Mouse (Mus musculus) limb, embryonic 13.5 days (tissue): Measurements from ENCODE around the gene Pidd1. TPM values are rescaled to one million over a fixed set of nuclear protein-coding genes. Genes with fewer than 3 reads are reported as not detected.

Experiments used
- ATAC-seq: fragments of 200-750 bp; cut with Nextera tagmentation; 2 replicates; pipeline ENCODE4 v1.8.0; 2017; ENCODE audit warnings: low read depth, moderate number of reproducible peaks, moderate TSS enrichment; ENCODE audit not compliant: low FRiP score
- H3K27ac ChIP-seq: fragments of 300-500 bp; sonication (generic); 2 replicates; pipeline ENCODE4 v1.5.1; 2015; ENCODE audit warnings: inconsistent platforms, mild to moderate bottlenecking, moderate library complexity
- H3K27me3 ChIP-seq: fragments of 300-500 bp; sonication (generic); 2 replicates; pipeline ENCODE4 v1.6.1; 2015; ENCODE audit warnings: mild to moderate bottlenecking, inconsistent platforms
- H3K36me3 ChIP-seq: fragments of 300-500 bp; sonication (generic); 2 replicates; pipeline ENCODE4 v1.6.1; 2015; ENCODE audit warnings: inconsistent platforms, mild to moderate bottlenecking, moderate library complexity
- H3K4me1 ChIP-seq: fragments of 300-500 bp; sonication (generic); 2 replicates; pipeline ENCODE4 v1.6.1; 2015; ENCODE audit warnings: inconsistent platforms
- H3K4me2 ChIP-seq: fragments of 300-500 bp; sonication (generic); replicated peaks from 2 replicates; pipeline ENCODE4 v1.6.1; 2015; ENCODE audit warnings: inconsistent platforms, mild to moderate bottlenecking, moderate library complexity
- H3K4me3 ChIP-seq: fragments of 300-500 bp; sonication (generic); 2 replicates; pipeline ENCODE4 v1.5.1; 2015; ENCODE audit warnings: moderate library complexity, mild to moderate bottlenecking, inconsistent platforms
- H3K9ac ChIP-seq: fragments of 300-500 bp; sonication (generic); 2 replicates; pipeline ENCODE4 v1.6.1; 2015; ENCODE audit warnings: mild to moderate bottlenecking, inconsistent platforms
- H3K9me3 ChIP-seq: fragments of 300-500 bp; sonication (generic); 2 replicates; pipeline ENCODE4 v1.6.1; 2016; ENCODE audit warnings: inconsistent platforms
- WGBS: fragments of 180-500 bp; shearing (Covaris S2); methylation state at CpG from one replicate; pipeline ENCODE4 v1.1.7; 2015; 5-methylcytosine and 5-hydroxymethylcytosine counted together
- polyA plus RNA-seq: library from polyadenylated mRNA; unstranded; fragments of >200 nt; fragmentation: Nextera tagmentation; extraction: Ambion mirVana; gene quantifications from 2 replicates; pipeline ENCODE4 v1.2.1, GENCODE M21; 2015

Pidd1 gene
- polyA plus RNA-seq, 1 experiment from 2014 or later, result 11.7 TPM

DNA sequence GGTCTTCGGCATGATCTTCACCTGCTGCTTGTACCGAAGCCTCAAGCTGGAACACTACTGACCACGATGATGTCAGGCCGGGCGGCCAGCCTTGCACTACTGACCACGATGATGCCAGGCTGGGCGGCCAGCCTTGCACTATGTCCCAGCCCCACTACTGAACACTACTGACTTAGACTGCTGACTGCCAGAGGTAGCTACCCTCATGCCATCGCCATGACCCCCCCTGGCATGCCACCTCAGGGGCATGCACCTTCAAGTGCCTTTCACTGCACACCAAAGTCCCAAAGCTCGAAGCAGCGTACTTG, 26.8 kb upstream of the Pidd1 start:
- Histone ChIP-seq H3K9me3 (no peaks in the 10 kb centered on the region), H3K36me3 (peaks cover 38% of the 10 kb centered on the region), H3K4me3 (no peak overlapping the region), H3K4me1 (peaks cover 50% of the 10 kb centered on the region), H3K27me3 (peaks cover 8% of the 10 kb centered on the region), H3K9ac (no peak overlapping the region), H3K4me2 (no peak overlapping the region), H3K27ac (no peak overlapping the region)
- ATAC-seq, result no peak
- 93% methylated on average over 10 of the region's 10 CpGs for WGBS

DNA sequence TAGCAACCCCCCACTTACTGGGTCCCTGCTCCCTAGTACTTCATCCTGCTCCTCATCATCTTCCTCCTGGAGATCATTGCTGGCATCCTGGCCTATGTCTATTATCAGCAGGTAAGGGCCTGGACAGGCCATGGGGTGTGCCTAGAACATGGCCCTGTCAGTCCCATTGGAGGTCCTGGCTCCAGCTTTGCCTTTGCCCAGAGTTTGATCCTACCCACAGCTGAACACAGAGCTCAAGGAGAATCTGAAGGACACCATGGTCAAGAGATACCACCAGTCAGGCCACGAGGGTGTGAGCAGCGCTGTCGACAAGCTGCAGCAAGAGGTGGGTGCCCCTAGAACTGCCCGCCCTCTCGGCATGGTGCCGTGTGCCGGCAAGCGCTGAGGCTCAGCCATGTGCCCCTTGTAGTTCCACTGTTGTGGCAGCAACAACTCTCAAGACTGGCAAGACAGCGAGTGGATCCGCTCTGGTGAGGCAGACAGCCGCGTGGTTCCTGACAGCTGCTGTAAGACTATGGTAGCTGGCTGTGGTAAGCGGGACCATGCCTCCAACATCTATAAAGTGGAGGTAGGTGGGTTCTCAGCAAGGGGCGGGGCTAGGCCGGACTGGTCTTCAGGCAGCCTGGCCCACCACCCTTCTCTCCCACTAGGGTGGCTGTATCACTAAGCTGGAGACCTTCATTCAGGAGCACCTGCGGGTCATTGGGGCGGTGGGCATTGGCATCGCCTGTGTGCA, 26.2 kb upstream of the Pidd1 start:
- H3K27ac ChIP-seq, result no peak overlapping the region
- no peaks in the 10 kb centered on the region for H3K9me3 ChIP-seq
- H3K4me3 ChIP-seq, result no peak overlapping the region
- H3K27me3 ChIP-seq, result peaks cover 14% of the 10 kb centered on the region
- no peak for ATAC-seq
- H3K36me3 ChIP-seq, result peaks cover 38% of the 10 kb centered on the region
- peaks cover 54% of the 10 kb centered on the region for H3K4me1 ChIP-seq
- peak overlapping the region; percentile 91; the same call in 1 of the 2 replicates for H3K4me2 ChIP-seq
- WGBS, result 89% methylated on average over 18 of the region's 18 CpGs
- H3K9ac ChIP-seq, result no peak overlapping the region

DNA sequence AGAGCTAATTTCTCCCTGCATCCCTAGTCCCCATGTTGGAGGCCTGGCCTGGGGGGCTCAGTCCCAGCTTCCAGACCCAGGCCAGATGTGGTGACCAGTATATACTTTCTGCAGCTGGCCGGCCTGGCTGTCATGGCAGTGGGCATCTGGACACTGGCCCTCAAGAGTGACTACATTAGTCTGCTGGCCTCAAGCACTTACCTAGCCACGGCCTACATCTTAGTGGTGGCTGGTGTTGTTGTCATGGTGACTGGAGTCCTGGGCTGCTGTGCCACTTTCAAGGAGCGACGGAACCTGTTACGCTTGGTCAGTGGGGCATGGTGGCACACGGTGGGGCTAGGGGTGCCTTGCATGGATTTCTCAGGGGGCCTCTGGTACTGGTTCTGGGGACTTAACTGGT, 25.5 kb upstream of the Pidd1 start:
- no peak for ATAC-seq
- H3K27ac ChIP-seq, result peak overlapping the region; percentile 81
- H3K4me1 ChIP-seq, result peaks cover 59% of the 10 kb centered on the region
- H3K4me2 ChIP-seq, result peak overlapping the region; percentile 91
- H3K4me3 ChIP-seq, result peak overlapping the region; percentile 83
- peak overlapping the region; percentile 86 for H3K9ac ChIP-seq
- peaks cover 38% of the 10 kb centered on the region for H3K36me3 ChIP-seq
- H3K27me3 ChIP-seq, result peaks cover 21% of the 10 kb centered on the region
- whole genome bisulfite sequencing, result 89% methylated on average over 6 of the region's 6 CpGs
- no peaks in the 10 kb centered on the region for H3K9me3 ChIP-seq

DNA sequence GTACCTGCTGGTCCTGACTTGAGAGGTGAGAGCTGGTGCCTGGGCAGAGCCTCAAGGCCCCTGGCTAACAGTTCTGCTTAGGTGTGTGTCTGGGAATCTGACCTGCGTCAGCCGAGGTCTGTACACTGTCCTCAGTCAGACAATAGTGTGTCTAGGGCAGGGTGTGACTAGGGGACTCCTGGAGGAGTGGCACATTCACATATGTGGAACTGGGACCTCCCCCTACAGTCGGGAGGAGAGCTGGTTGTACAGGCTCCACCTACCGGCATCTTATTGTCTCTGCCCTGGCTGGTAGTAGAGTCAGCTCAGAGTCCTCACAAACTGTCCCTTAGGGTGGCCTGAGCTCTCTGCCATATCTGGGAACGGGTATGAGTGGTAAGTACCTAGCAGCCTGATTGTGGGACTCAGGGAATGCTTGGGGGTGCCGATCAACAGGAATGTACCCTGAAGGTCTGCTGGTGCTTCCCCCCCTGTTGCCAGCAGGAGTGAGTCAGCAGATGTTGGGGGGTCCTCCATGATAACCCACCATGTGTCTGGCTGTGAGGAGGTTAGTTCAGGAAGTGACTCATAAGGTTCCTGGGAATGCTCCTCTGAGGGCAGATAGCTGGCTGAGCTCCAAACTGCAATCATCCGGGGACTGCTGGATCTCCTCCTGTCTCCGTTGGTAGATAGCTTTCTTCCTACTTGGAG, 24.8 kb upstream of the Pidd1 start:
- 14% methylated on average over 8 of the region's 8 CpGs for WGBS
- Histone ChIP-seq H3K27ac (peak overlapping the region; percentile 81), H3K9ac (peak overlapping the region; percentile 86), H3K9me3 (no peaks in the 10 kb centered on the region), H3K4me1 (peaks cover 58% of the 10 kb centered on the region), H3K27me3 (peaks cover 28% of the 10 kb centered on the region), H3K4me2 (peak overlapping the region; percentile 91), H3K4me3 (peak overlapping the region; percentile 83), H3K36me3 (peaks cover 38% of the 10 kb centered on the region)
- peak; percentile 60 for ATAC-seq

DNA sequence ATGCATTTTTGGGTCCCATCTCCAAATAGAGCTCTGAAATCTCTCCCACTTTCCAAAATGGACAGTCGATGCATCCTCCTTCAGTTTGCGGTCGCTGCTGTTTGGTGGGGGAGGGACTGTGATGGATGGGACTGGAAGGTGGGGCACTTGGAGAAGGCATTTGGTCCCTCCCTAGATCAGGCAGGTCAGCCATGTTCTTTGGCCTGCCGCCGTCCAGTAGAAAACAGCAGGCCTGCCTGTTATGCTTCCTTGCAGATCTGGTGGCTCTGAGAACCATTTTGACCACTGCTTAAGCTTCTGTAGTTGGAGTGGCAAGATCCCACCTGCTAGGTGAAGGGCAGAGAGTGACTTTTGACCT, 24.3 kb upstream of the Pidd1 start:
- H3K9ac ChIP-seq, result peak overlapping the region; percentile 86
- H3K4me1 ChIP-seq, result peaks cover 54% of the 10 kb centered on the region

DNA sequence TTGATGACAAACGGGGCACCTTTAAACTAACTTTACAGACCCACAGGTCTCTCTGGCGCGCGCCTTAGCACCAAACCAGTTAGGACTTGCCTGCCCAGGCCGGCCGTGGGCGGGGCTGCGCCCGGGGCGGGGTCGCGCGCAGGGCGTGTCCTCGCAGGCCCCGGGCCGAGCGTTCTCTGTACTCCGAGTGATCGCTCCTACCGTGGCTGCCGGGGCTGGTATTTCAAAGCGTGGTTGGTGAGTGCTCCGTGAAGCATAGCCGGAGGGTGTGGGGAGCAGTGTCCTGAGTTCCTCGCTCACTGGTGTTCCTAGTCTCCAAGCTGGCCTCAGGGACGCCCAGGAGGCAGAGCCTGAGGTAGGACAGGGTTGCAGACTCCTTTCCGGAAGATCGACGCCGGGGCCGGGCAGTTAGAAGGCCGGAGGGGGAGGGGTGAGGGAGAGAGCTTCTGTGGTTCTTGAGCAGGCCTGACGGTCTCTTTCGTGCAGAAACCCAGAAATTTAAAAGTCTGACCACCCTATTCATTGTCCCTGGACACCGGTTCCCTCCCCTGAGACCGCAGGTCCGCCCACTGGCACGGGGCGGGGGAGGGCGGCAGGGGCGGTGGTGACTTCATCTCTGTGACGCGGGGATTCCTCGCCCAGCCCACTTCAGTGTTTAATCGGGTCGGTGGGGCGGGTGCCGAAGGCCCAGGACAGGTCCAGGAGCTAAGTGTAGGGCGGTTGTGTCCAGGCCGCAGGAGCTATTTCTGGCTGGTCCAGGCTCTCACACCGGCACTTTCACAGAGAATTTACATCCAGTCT, 23.6 kb upstream of the Pidd1 start, which contains the start of gene Cd151:
Gene Cd151 (plus strand): TSS at position 163 of the 801 bp plus-strand sequence.
- H3K4me3 ChIP-seq, result peak within 1 kb of the TSS; percentile 83
- no peaks in the 10 kb centered on the region for H3K9me3 ChIP-seq
- H3K36me3 ChIP-seq, result peaks cover 33% of the 10 kb centered on the region
- under 1% methylated on average over 52 of the region's 52 CpGs for WGBS
- ATAC-seq, result peak; percentile 81
- H3K27ac ChIP-seq, result peak within 1 kb of the TSS; percentile 81
- H3K9ac ChIP-seq, result peak within 1 kb of the TSS; percentile 86
- peaks cover 56% of the 10 kb centered on the region for H3K4me1 ChIP-seq
- peaks cover 40% of the 10 kb centered on the region for H3K27me3 ChIP-seq
- H3K4me2 ChIP-seq, result peak within 1 kb of the TSS; percentile 91

More for the DNA sequence above, 24.3 kb upstream of the Pidd1 start:
- ATAC-seq, result no peak
- peak overlapping the region; percentile 81; the same call in 1 of the 2 replicates for H3K27ac ChIP-seq
- WGBS, result 14% methylated on average over 5 of the region's 5 CpGs
- peaks cover 33% of the 10 kb centered on the region for H3K27me3 ChIP-seq
- peak overlapping the region; percentile 83 for H3K4me3 ChIP-seq
- no peaks in the 10 kb centered on the region for H3K9me3 ChIP-seq
- H3K36me3 ChIP-seq, result peaks cover 38% of the 10 kb centered on the region
- peak overlapping the region; percentile 91 for H3K4me2 ChIP-seq

DNA sequence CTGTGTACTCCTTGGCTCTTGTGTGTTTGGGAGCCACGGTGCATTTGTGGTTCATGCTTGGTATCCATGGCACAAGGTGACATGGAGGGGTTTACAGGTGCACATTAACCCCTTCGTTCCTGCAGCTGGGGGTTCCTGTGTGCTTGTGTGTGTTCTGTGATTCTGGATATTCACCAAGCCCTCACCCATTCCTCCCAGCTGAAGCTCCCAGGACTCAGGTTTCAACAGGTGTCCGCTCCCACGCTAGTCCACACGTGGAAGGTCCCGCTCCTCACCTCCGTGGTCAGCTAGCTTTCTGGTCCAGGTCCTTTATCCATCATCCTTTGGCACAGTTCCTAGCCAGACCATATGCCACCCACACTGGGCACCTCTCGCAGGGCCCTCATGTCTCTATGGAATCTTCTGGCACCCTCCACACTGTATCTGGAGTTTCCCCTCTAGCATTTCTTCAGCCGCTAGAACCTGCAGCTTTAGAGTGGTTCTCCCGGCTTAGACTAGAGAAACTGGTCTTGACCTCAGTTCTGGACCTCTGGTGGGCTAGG, 22.9 kb upstream of the Pidd1 start:
- Histone ChIP-seq H3K9me3 (no peaks in the 10 kb centered on the region), H3K27ac (peak overlapping the region; percentile 81), H3K36me3 (peaks cover 26% of the 10 kb centered on the region), H3K4me2 (peak overlapping the region; percentile 91), H3K27me3 (peaks cover 48% of the 10 kb centered on the region), H3K4me3 (peak overlapping the region; percentile 83), H3K9ac (peak overlapping the region; percentile 86), H3K4me1 (peaks cover 63% of the 10 kb centered on the region)
- WGBS, result 56% methylated on average over 10 of the region's 10 CpGs
- ATAC-seq, result no peak

DNA sequence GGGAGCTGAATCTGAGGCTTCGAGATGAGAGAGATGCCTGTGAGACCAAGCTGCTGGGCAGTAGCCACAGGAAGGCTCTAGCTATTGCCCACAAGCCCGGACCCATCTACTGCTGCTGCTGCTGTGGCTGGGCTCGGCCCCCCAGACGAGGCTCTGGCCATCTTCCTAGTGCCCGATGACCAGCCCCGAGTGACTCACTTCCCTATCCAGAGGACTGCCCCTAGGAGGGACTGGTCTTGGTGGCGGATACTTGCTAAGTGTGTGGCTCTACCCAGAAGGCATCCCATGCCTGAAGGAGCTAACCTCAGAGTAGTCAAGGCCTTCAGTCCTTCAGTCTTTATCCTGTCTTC, 22.2 kb upstream of the Pidd1 start:
- Histone ChIP-seq H3K27me3 (peaks cover 54% of the 10 kb centered on the region), H3K4me2 (peak overlapping the region; percentile 60), H3K4me3 (0 out of 2 replicates have a peak overlapping the region, but pooled peaks have one; percentile 33), H3K9me3 (no peaks in the 10 kb centered on the region), H3K4me1 (peaks cover 66% of the 10 kb centered on the region), H3K9ac (peak overlapping the region; percentile 61), H3K36me3 (peaks cover 20% of the 10 kb centered on the region), H3K27ac (peak overlapping the region; percentile 39; the same call in 1 of the 2 replicates)
- WGBS, result 75% methylated on average over 7 of the region's 7 CpGs
- ATAC-seq, result no peak

DNA sequence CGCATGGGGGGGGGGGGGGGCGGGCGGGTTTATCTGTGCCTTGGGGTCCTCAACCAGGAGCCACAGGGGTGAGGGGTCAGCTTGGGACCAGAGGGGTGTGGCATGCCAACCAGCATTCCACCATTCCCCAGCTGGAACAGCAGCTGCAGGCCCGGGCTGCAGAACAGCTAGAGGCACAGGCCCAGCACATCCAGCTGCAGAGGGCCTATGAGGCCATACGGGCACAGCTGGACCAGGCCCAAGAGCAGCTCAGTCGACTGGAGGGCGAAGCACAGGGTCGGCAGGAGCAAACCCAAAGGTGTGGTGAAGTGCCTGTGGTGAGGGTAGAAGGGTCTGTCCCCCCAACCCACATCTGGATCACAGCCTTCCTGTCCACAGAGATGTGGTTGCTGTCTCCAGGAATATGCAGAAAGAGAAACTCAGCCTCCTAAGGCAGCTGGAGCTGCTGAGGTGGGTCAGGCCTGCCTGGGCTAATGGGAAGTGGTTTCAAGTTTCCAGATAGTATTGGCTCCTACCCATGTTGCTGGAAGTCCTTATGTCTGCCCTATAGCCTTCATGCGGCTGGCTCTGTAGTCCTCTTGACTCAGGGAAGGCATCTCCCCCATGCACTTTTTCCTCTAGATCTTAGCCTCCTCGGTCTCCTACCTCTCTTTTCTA, 21.7 kb upstream of the Pidd1 start:
- H3K4me1 ChIP-seq, result peaks cover 66% of the 10 kb centered on the region
- peak overlapping the region; percentile 39; the same call in 1 of the 2 replicates for H3K27ac ChIP-seq
- ATAC-seq, result no peak

DNA sequence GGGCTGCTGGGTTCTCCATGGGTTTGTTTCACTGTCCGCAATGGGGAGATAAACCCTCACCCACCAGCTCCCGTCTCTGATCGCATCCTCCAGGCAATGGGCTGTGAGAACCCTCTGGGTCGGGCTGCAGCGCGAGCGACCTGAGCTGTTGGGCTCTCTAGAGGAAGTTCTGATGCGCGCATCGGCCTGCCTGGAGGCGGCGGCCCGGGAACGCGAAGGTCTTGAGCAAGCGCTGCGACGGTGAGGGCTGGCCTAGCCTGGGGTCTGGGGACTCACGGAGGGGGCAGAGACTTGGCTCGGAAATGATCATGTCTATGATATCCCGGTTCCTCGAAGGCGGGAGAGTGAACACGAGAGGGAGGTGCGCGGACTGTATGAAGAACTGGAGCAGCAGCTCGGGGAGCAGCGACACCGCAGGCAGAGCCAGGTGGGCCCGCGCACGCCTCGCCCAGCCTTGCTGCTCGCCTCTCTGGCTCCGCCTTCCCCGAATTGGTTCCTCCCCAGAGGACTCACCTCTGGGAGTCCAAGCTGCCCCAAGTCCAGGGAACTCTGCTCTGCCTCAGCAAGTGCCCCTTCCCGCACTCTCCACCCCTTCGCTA, 20.9 kb upstream of the Pidd1 start:
- Histone ChIP-seq H3K4me2 (peak overlapping the region; percentile 60), H3K27me3 (peaks cover 67% of the 10 kb centered on the region), H3K9ac (peak overlapping the region; percentile 61), H3K9me3 (no peaks in the 10 kb centered on the region), H3K4me3 (peak overlapping the region; percentile 33), H3K27ac (no peak overlapping the region), H3K4me1 (peaks cover 65% of the 10 kb centered on the region), H3K36me3 (peaks cover 7% of the 10 kb centered on the region)
- WGBS, result 3% methylated on average over 38 of the region's 38 CpGs
- no peak for ATAC-seq

More for the DNA sequence above, 21.7 kb upstream of the Pidd1 start:
- Histone ChIP-seq H3K9ac (peak overlapping the region; percentile 61; the same call in 1 of the 2 replicates), H3K4me3 (peak overlapping the region; percentile 33; the same call in 1 of the 2 replicates), H3K9me3 (no peaks in the 10 kb centered on the region), H3K4me2 (peak overlapping the region; percentile 60), H3K36me3 (peaks cover 15% of the 10 kb centered on the region), H3K27me3 (peaks cover 59% of the 10 kb centered on the region)
- 17% methylated on average over 10 of the region's 10 CpGs for WGBS
